Comparison of ENCODE assay signal across 10 mouse cellular contexts in the genomic region with DNA sequence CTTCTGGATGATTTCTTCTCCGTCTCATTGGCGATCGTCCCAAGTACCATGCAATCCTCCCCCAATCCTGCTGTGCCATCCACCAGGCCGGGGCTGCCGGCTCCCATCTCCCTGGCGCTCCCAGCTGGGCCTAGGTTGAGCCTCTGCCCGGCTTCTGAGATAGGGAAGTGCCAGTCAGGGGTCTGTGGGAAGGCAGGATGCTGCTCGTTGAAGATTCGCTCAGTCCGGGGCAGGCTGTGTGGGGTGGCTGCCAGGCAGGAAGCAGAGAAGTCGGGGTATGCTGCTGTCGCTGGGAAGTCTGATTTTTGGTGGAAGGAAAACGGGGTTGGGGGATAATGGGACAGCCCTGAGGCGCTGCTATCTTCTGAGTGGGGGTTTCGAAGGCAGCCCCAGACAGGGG. TPM values are rescaled to one million over a fixed set of nuclear protein-coding genes. Genes with fewer than 3 reads are reported as not detected.
DNase-seq lines count a peak whose midpoint lies in the region; ATAC-seq and TF ChIP-seq lines count a peak whose summit lies in the region.
"Had no signal": no experiment of that assay in that cellular context is flagged by ENCODE, and none has a peak within 500 bp of the region (broad histone marks: within the 10 kb centered on the region; RNA-seq: fewer than 3 reads in every experiment).

No protein-coding gene starts in this region.

- H3K4me3 ChIP-seq in liver, embryonic 11.5 days (ENCODE audit: low read depth, low read length): no peak overlapping the region
- H3K4me3 ChIP-seq in liver, postnatal 0 days (ENCODE audit: low read depth, low read length): no peak overlapping the region
- no peak overlapping the region; the same call in 1 of the 2 replicates for H3K4me3 ChIP-seq in embryonic facial prominence, embryonic 15.5 days (replicated peaks)
- no peak overlapping the region; the same call in 1 of the 2 replicates for H3K4me3 ChIP-seq in intestine, embryonic 15.5 days (replicated peaks)
- H3K4me3 ChIP-seq in limb, embryonic 15.5 days: peak overlapping the region; percentile 23
- H3K4me3 ChIP-seq: forebrain, embryonic 10.5 days had no signal

- no peaks in the 10 kb centered on the region for H3K36me3 ChIP-seq in liver, embryonic 11.5 days (ENCODE audit: control insufficient read depth, insufficient read depth, low read length)
- H3K36me3 ChIP-seq in liver, postnatal 0 days (replicated peaks; ENCODE audit: insufficient read depth, low read length): no peaks in the 10 kb centered on the region
- H3K36me3 ChIP-seq in embryonic facial prominence, embryonic 15.5 days: no peaks in the 10 kb centered on the region
- H3K36me3 ChIP-seq in intestine, embryonic 15.5 days: no peaks in the 10 kb centered on the region
- no peaks in the 10 kb centered on the region for H3K36me3 ChIP-seq in limb, embryonic 15.5 days
- H3K36me3 ChIP-seq: forebrain, embryonic 10.5 days had no signal

- WGBS in liver, embryonic 11.5 days: 27% methylated on average over 15 of the region's 15 CpGs
- 25% methylated on average over 15 of the region's 15 CpGs for WGBS in liver, postnatal 0 days (ENCODE audit: insufficient replicate concordance)
- 18% methylated on average over 15 of the region's 15 CpGs for WGBS in embryonic facial prominence, embryonic 15.5 days
- WGBS in intestine, embryonic 15.5 days: 36% methylated on average over 15 of the region's 15 CpGs
- WGBS in limb, embryonic 15.5 days: 23% methylated on average over 15 of the region's 15 CpGs

- no peak for ATAC-seq in liver, embryonic 11.5 days (replicated peaks; ENCODE audit: low FRiP score)
- ATAC-seq in liver, postnatal 0 days: no peak
- ATAC-seq in embryonic facial prominence, embryonic 15.5 days (ENCODE audit: insufficient number of reproducible peaks, low FRiP score, low TSS enrichment, low read depth): no peak
- ATAC-seq in intestine, embryonic 15.5 days: no peak
- ATAC-seq in limb, embryonic 15.5 days (ENCODE audit: insufficient number of reproducible peaks, low FRiP score, low TSS enrichment, low read depth): peak; percentile 3; the same call in 1 of the 2 replicates

- no peak for TF ChIP-seq CTCF in liver, postnatal 0 days (IDR thresholded peaks at IDR 0.05; ENCODE audit: low read depth)

- no peak for DNase-seq in liver, embryonic 11.5 days (ENCODE audit: low spot score)
- no peak for DNase-seq in liver, postnatal 0 days
- no peak for DNase-seq in retina, postnatal 1 day
- DNase-seq in right cerebral cortex, postnatal 10 days (ENCODE audit: low spot score in 2 of 2): no peak
- no peak for DNase-seq in frontal cortex, adult 2 months (ENCODE audit: extremely low spot score in 1 of 2, low spot score in 1 of 2)
- DNase-seq: cerebellum, adult 8-10 months had no signal

- H3K9me3 ChIP-seq in liver, embryonic 11.5 days (ENCODE audit: control insufficient read depth, low read length): no peaks in the 10 kb centered on the region
- no peaks in the 10 kb centered on the region for H3K9me3 ChIP-seq in liver, postnatal 0 days (ENCODE audit: low read length)
- H3K9me3 ChIP-seq in embryonic facial prominence, embryonic 15.5 days (replicated peaks): no peaks in the 10 kb centered on the region
- H3K9me3 ChIP-seq in intestine, embryonic 15.5 days: no peaks in the 10 kb centered on the region
- no peaks in the 10 kb centered on the region for H3K9me3 ChIP-seq in limb, embryonic 15.5 days
- H3K9me3 ChIP-seq: forebrain, embryonic 10.5 days had no signal

- peaks cover 67% of the 10 kb centered on the region for H3K27me3 ChIP-seq in liver, embryonic 11.5 days (replicated peaks; ENCODE audit: control insufficient read depth, insufficient read depth, low read length)
- peaks cover 40% of the 10 kb centered on the region; the same call in 1 of the 2 replicates for H3K27me3 ChIP-seq in liver, postnatal 0 days (ENCODE audit: insufficient read depth, low read length)
- H3K27me3 ChIP-seq in embryonic facial prominence, embryonic 15.5 days: peaks cover 24% of the 10 kb centered on the region
- peaks cover 16% of the 10 kb centered on the region; the same call in 1 of the 2 replicates for H3K27me3 ChIP-seq in intestine, embryonic 15.5 days (replicated peaks)
- H3K27me3 ChIP-seq in limb, embryonic 15.5 days: peaks cover 16% of the 10 kb centered on the region; the same call in 1 of the 2 replicates

- H3K27ac ChIP-seq in liver, embryonic 11.5 days (ENCODE audit: low read depth, low read length): no peak overlapping the region
- H3K27ac ChIP-seq in liver, postnatal 0 days (ENCODE audit: low read depth): no peak overlapping the region
- 0 out of 2 replicates have a peak overlapping the region, but pooled peaks have one; percentile 44 for H3K27ac ChIP-seq in embryonic facial prominence, embryonic 15.5 days (replicated peaks)
- no peak overlapping the region for H3K27ac ChIP-seq in intestine, embryonic 15.5 days
- peak overlapping the region; percentile 66 for H3K27ac ChIP-seq in limb, embryonic 15.5 days
- H3K27ac ChIP-seq: forebrain, embryonic 10.5 days had no signal

- TF ChIP-seq EP300 in liver, postnatal 0 days (IDR thresholded peaks at IDR 0.05; ENCODE audit: low read depth): no peak

- H3K4me1 ChIP-seq in liver, embryonic 11.5 days (replicated peaks; ENCODE audit: control insufficient read depth, insufficient read depth, low read length): peaks cover 8% of the 10 kb centered on the region; the same call in 1 of the 2 replicates
- H3K4me1 ChIP-seq in liver, postnatal 0 days (ENCODE audit: insufficient read depth): no peaks in the 10 kb centered on the region
- H3K4me1 ChIP-seq in embryonic facial prominence, embryonic 15.5 days: peaks cover 57% of the 10 kb centered on the region
- H3K4me1 ChIP-seq in intestine, embryonic 15.5 days (replicated peaks): peaks cover 33% of the 10 kb centered on the region
- peaks cover 59% of the 10 kb centered on the region for H3K4me1 ChIP-seq in limb, embryonic 15.5 days

- H3K9ac ChIP-seq in liver, embryonic 11.5 days (ENCODE audit: low read depth, low read length): no peak overlapping the region
- no peak overlapping the region for H3K9ac ChIP-seq in liver, postnatal 0 days (replicated peaks)
- 0 out of 2 replicates have a peak overlapping the region, but pooled peaks have one; percentile 9 for H3K9ac ChIP-seq in embryonic facial prominence, embryonic 15.5 days
- no peak overlapping the region for H3K9ac ChIP-seq in intestine, embryonic 15.5 days
- H3K9ac ChIP-seq in limb, embryonic 15.5 days: peak overlapping the region; percentile 29; the same call in 1 of the 2 replicates

- H3K4me2 ChIP-seq in liver, embryonic 11.5 days: 0 out of 2 replicates have a peak overlapping the region, but pooled peaks have one; percentile 34
- no peak overlapping the region for H3K4me2 ChIP-seq in liver, postnatal 0 days (ENCODE audit: low read depth, low read length)
- peak overlapping the region; percentile 42 for H3K4me2 ChIP-seq in embryonic facial prominence, embryonic 15.5 days (replicated peaks)
- H3K4me2 ChIP-seq in intestine, embryonic 15.5 days (replicated peaks): peak overlapping the region; percentile 34
- H3K4me2 ChIP-seq in limb, embryonic 15.5 days: peak overlapping the region; percentile 42

RNA-seq across cellular contexts. Expression of a gene that starts 0.6 kb away (rescaled TPM):
- polyA plus RNA-seq in liver, embryonic 11.5 days (2014; fragmentation: Nextera tagmentation; extraction: Ambion mirVana): 2.8 and 3.6 TPM in 2 replicates
- polyA plus RNA-seq in liver, postnatal 0 days (2015; fragmentation: Nextera tagmentation; extraction: Ambion mirVana): 0.05 and 0.11 TPM in 2 replicates
- polyA plus RNA-seq in embryonic facial prominence, embryonic 15.5 days (2015; fragmentation: Nextera tagmentation; extraction: Ambion mirVana): 11.1 and 12.3 TPM in 2 replicates
- 4.4 and 4.5 TPM in 2 replicates for polyA plus RNA-seq in intestine, embryonic 15.5 days (2015; fragmentation: Nextera tagmentation; extraction: Ambion mirVana)
- 15.8 and 18.6 TPM in 2 replicates for polyA plus RNA-seq in limb, embryonic 15.5 days (2015; fragmentation: Nextera tagmentation; extraction: Ambion mirVana)
- polyA plus RNA-seq in frontal cortex, adult 2 months (2012; rRNA removed): 0.71 and 0.84 TPM in 2 replicates

Comparison
In these comparisons a context has a peak if more than half of its experiments do, and no peak if none do; other contexts are left out.
1. H3K27ac ChIP-seq: peak in embryonic facial prominence, embryonic 15.5 days (single experiment) and limb, embryonic 15.5 days (single experiment); none in liver, embryonic 11.5 days (single experiment), liver, postnatal 0 days (single experiment) and intestine, embryonic 15.5 days (single experiment).
2. H3K9ac ChIP-seq: peak in embryonic facial prominence, embryonic 15.5 days (single experiment) and limb, embryonic 15.5 days (single experiment); none in liver, embryonic 11.5 days (single experiment), liver, postnatal 0 days (single experiment) and intestine, embryonic 15.5 days (single experiment).